Mouse (Mus musculus): ENCODE measurements around the gene Gsta4. TPM values are rescaled to one million over a fixed set of nuclear protein-coding genes. Genes with fewer than 3 reads are reported as not detected.
A peak's percentile ranks its signal among the peaks of the same experiment; 100 is the strongest.
"Not testable (repeated sequence)": the region's sequence is repeated elsewhere in the genome, so short reads cannot be mapped to it uniquely, and the experiment has no call there.

Gsta4 gene
- 10 to 100 TPM; 21.5 to 21.6 TPM for total RNA-seq (2021)

DNA sequence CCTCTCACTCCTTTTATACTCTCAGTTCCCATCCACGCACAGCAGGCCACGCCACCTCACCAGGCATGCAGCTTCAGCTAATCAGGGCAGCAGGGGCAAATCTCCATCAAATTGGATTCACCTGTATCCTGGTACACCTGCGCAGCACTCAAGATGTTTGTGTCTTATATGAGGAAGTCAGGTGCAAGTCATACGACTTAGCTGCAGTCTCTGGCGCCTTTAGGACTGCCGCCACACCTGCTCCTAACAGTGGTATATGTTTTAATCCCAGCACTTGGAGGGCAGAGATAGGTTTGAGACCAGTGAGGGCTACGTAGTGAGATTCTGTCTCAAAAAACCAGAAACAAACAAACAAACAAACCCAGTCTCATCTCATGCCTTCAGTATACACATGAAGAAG, at the start of gene Gsta4:
Gsta4 (plus strand) TSS at position 301 of the 400 bp plus-strand sequence.
- DNase-seq (ENCODE audit: extremely low spot score in 1 of 2, low spot score in 2 of 2); intact Hi-C loops (cut with DNase I): not testable (repeated sequence)

DNA sequence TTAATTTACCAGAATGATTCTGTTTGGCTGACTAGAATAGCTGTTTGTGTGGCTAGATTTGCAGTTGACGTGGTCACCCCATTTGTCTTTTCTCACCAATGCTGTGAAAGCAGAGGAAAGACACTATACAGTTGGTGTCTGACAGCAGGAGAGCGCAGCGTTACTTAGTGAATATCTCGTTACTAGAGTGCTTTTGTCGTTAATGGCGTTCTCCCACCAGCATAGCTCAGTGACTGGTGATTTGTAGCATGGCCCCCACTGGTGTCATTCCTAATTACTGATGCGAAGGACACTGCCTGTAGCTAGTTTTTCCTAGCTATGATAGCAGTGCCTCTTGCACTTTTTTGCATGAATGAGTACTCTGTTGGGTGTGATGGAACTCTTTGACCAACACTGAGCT, 46.9 kb upstream of the Gsta4 start:
- DNase-seq (ENCODE audit: extremely low spot score in 1 of 2, low spot score in 2 of 2), result no peak
- intact Hi-C loops (cut with DNase I), result no loop called here

DNA sequence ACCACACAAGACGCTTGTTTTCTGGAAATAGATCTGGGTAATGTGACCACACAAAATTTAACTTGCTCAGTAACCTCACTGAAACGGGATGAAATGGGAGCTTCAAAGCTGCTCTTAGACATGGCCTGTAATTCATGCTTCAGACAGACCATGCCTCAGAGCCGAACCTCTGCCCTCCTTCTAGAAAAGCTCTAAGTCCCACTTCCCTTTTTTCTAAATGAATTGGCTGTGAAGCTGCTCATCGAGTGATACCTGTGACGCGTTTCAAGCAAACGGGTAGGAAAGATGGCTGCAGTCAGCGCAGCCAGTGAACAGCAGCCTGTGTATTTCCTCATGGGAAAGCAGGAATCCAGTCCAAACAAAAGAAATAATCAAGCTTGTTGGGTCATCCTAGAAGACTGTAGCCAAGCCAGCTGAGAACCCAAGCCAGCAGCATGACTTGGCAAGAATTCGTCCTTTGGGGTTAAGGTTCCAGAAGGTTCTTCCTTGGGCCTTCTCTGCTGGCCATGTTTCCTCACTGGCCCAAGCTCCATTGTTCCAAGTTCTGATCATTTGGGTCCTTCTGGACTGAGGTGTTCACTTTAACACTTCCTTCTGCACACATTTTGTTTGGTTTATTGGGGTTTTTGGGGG, 44.4 kb upstream of the Gsta4 start:
- intact Hi-C loops (cut with DNase I), result no loop called here
- DNase-seq (ENCODE audit: extremely low spot score in 1 of 2, low spot score in 2 of 2), result no peak

DNA sequence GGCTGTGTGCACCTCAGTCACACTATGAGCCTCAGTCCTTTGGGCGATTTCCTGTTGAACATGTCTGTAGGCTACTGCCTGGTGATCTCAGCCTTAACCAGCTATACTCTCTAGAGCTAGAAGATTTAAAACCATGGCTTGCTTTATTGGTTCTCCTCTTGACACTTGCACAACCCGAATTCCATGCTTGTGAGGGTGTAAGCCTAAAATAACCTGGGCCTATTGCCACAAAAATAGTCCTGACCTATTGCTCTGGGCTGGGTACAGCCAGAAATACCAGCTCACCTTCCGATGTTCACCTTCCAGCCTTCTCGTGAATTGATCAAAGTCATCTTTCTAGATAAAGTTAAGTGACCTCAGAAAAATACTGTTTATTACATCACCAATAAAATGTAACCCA, 43.1 kb upstream of the Gsta4 start:
- no peak for DNase-seq (ENCODE audit: extremely low spot score in 1 of 2, low spot score in 2 of 2)
- intact Hi-C loops (cut with DNase I), result no loop called here

DNA sequence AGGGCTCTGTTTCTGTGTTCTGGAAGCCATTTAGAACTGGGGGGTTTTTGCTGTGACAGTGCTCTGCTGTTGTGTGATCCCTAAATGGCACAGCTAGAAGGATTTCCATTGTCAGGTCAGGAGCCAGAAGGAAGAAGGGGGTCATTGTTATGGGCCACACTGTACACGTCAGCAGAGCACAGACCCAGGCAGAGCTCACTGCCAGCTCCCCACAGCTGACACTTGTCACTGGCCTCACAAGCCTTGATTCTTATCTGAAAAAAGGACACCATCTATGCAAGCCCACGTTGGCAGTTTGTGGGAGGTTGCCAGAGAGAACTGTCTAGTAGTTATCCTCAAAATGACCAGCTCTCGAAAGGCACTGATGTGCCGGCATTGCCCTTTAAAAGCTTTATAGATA, 36.5 kb upstream of the Gsta4 start:
- peak in 1 of 2 experiments; percentile 28 for DNase-seq (ENCODE audit: extremely low spot score in 1 of 2, low spot score in 2 of 2)
- intact Hi-C loops (cut with DNase I), result loop anchor here (5.0 kb wide), 1 partner anchor 34 kb away; no protein-coding TSS in a partner anchor

DNA sequence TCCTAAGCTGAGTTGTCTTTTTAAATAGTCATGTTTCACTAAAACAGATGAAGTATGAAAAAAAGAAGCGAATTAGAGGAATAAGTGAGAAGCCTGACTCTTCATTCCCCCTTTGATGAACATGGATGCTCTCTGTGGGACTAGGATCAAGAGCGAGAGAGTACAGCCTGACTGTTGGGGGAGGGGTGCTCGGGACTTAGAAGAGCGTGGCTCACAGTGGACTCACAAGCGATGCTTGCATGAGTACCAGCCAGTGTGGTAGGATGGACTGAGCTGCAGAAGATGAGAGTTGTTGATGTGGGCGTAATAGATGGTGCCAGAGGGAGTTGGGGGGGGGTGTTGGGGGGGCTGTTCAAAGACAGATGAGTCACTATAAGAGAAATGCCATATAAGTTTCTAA, 35.9 kb upstream of the Gsta4 start:
- DNase-seq (ENCODE audit: extremely low spot score in 1 of 2, low spot score in 2 of 2), result peak in 1 of 2 experiments; percentile 38
- intact Hi-C loops (cut with DNase I), result loop anchor here (5.0 kb wide), 1 partner anchor 34 kb away; no protein-coding TSS in a partner anchor

DNA sequence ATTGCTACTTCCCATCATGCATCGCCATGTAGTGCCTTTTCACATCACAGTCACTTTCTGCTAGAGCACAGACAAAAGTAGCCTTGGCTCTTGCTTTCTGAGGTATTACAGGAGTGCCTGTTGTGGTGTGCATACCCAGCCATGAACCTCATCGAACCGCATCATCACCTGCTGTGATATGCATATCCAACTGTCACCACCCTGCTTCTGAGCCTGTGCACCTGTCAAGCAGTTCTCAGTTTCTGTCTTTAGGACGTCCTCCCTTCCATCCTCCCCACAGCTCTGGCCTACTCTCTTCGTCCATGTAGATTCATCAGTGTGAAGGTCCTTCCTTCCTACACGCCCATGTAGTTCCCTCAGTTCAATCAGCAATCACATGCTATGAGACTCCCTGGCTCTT, 34.4 kb upstream of the Gsta4 start:
- DNase-seq (ENCODE audit: extremely low spot score in 1 of 2, low spot score in 2 of 2), result no peak
- intact Hi-C loops (cut with DNase I), result loop anchor here (5.0 kb wide), 1 partner anchor 36 kb away; no protein-coding TSS in a partner anchor

DNA sequence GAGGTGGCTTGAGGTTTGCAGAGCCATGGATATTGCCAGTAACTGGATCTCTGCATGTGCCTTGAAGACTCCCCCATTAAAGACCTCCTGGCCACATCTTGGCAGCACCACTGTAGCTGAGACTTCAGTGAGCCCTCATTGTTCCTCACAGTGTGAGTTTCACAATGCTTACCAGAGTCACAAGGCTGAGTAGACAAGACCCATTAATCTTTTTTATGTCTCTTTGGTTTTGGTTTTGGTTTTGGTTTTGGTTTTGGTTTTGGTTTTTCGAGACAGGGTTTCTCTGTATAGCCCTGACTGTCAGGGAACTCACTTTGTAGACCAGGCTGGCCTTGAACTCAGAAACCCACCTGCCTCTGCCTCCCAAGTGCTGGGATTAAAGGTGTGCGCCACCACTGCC, 32.8 kb upstream of the Gsta4 start:
- DNase-seq (ENCODE audit: extremely low spot score in 1 of 2, low spot score in 2 of 2), result not testable (repeated sequence)
- intact Hi-C loops (cut with DNase I), result loop anchor here (5.0 kb wide), 1 partner anchor 37 kb away; no protein-coding TSS in a partner anchor

DNA sequence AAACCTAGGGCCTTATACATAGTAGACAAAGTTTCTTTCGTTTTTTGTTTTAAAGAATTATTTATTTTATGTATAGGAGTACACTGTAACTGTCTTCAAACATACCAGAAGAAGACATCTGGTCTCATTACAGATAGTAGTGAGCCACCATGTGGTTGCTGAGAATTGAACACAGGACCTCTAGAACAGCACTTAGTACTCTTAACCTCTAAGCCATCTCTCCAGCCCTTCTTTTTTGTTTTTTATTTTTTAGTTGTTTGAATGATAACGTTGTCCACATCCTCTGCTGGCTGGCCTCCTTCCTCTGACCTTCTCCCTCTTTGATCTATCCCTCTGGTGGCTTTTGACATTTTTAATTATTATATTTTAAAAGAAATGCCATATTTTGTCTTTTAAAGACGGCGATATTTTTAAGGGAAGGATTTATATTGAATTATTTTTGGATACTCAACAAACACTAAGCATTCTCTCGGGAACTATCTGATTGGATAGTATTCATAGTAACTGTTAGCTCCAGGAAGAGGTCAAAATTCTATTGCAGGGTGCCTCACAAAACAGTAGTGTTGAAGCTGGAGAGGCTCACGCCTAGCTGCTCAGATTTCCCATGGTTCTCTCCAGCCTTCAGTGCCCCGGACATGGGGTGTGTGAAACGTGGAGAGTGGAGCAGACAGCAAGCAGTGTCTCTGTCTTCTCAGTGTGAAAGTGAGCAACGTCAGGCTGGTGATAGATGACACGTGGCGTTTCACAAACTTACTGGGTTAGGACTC, 28.2 kb upstream of the Gsta4 start:
- intact Hi-C loops (cut with DNase I), result no loop called here
- no peak for DNase-seq (ENCODE audit: extremely low spot score in 1 of 2, low spot score in 2 of 2)

DNA sequence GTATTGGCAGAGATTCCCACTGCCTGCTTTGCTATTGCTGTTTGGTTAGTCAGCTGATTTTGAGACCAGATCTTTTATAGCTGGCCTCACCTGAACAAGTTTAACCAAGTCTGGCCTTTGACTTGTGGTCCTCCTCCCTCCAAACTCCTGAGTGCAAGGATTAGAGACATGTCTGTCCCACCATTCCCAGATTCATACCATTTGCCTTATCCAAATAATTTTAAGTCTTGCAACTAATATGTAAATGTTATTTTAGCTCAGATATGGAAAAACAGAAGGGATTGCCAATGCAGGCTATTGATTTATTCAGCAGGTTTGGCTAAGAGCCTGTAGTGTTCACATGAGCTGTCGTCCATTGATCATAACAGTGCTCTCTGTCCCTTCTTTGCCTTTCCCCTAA, 25.4 kb upstream of the Gsta4 start:
- intact Hi-C loops (cut with DNase I), result no loop called here
- no peak for DNase-seq (ENCODE audit: extremely low spot score in 1 of 2, low spot score in 2 of 2)

DNA sequence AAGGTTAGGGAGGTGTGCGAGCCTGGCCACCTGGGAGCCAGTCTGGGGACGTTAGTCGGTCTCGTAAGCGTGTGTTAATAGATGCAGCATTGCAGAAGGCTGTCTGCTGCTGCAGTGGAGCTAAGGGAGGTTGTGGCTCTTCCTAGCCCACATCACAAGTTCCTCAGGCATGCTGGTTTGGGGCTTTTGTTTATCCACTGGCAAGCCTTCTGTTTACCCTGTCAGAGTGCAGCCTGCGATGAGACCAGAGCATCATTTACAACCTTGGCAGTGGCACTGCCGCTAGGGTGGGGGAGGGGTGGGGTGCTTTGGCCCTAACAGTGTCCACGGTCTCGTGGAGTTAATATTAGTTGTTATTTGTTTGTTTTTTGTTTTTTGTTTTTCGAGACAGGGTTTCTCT, 19.3 kb upstream of the Gsta4 start:
- DNase-seq (ENCODE audit: extremely low spot score in 1 of 2, low spot score in 2 of 2), result no peak
- intact Hi-C loops (cut with DNase I), result no loop called here

DNA sequence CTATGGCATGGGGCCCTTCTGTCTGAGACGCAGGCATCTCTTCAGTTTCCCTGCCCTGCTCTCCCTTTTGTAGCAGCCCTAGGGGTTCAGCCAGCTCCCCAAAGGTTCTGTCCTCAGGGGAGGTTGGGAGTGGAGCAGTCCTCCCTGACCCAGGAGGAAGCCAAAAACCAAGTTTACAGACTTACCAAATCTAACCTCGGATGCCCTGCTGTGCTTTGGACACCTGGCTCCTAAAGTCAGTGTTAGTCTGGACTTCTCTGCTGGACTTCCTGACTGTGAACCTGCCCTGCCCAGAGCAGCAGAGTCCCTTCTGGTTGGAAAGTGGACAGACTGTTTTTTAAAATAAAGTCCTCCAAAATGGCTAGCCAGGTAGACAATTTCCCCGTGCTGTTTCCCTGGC, 17.8 kb upstream of the Gsta4 start:
- no peak for DNase-seq (ENCODE audit: extremely low spot score in 1 of 2, low spot score in 2 of 2)
- intact Hi-C loops (cut with DNase I), result no loop called here

DNA sequence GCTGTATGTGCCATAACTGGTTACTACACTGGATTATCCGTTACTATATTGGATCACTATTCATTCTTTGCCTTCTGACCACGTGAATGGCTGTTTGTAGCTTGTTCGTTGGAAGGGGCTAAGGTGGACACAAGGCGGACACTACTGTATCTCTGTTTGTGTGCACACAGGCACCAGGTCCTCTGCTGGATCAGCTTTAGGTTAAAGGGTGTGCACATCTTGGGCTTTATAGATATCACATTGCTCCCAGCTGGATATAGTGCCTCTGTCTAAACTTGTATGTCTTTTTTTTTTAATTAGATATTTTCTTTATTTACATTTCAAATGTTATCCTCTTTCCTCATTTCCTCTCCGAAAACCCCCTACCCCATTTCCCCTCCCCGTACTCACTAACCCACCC, 17.1 kb upstream of the Gsta4 start:
- intact Hi-C loops (cut with DNase I), result no loop called here

DNA sequence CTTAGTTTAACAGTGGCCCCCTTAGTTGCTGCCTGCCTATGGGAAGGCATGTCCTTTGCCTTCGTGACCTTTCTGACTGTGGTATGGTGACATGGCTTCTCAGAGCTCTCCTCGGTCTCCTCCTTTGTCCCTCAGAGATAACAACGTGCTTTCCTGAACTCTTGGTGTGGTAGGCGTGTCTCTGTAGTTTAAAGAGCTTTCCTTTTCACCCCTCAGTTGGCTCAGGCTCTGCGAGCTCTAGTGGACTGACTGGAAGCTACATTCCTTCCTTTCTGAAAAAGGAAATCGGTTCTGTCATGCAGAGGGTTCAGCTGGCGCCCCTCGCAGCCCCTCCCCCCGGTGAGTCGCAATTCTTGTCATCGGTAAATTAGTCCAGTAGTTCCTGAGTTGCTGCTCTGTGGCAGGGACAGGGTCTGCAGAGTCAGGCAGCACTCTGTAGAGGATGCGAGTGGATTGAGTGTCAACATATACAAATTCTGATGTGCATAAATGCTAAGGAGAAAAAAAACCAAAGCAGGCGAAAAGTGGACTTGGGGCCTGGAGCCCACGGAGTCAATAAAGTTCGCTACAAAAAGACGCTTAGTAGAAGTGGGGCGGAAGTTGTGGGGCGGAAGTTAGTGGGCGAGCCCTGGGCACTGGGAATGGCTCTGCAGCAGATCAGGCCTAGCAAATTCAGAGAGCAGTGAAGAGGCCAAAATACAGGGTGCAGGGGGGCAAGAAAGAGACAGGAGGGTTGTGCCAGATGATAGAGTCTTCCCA, 15.7 kb upstream of the Gsta4 start:
- intact Hi-C loops (cut with DNase I), result no loop called here
- DNase-seq (ENCODE audit: extremely low spot score in 1 of 2, low spot score in 2 of 2), result no peak

More for the DNA sequence above, 17.1 kb upstream of the Gsta4 start:
- DNase-seq (ENCODE audit: extremely low spot score in 1 of 2, low spot score in 2 of 2), result no peak

DNA sequence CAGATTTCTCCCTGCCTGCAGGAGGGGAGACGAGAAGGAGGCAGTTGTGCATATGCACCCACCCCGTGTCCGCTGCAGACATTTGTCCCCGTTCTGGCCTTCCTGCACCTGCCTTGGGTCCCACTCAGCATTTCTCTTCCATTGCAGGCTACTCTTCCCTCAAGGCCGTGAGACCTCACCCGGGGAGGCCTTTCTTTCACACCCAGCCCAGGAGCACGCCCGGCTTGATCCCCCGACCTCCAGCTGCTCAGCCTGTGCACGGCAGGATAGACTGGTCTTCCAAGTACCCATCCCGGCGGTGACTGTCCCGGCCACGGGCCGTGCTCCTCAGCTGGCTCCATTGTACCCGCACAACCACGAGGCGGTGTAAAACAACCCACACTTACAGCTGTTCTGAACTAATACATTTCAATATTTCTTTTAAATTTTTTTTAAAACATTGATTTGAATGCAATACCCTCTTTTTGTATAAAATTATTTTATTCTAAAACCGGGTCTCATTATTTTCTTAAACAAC, 15.1 kb upstream of the Gsta4 start:
- peak in 1 of 2 experiments; percentile 32 for DNase-seq (ENCODE audit: extremely low spot score in 1 of 2, low spot score in 2 of 2)
- intact Hi-C loops (cut with DNase I), result no loop called here

DNA sequence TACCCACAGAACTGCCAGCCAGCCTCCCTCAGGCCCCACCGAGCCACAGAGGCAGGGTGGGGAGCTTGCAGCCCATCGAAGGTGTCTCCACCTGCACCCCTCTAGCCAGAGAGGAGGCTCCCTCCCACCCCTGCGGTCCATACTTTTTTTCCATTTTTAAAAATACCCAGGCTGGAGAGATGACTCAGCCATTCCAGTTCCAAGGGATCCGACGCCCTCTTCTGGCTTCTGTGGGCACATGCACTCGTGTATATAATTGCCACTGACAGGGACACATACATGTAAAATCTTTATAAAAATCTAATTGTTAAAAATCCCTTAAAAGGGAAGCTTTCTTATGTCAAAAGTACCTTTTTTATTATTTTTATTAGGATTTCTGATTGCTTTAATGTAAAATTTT, 13.7 kb upstream of the Gsta4 start:
- no peak for DNase-seq (ENCODE audit: extremely low spot score in 1 of 2, low spot score in 2 of 2)
- intact Hi-C loops (cut with DNase I), result loop anchor here (2.0 kb wide), 1 partner anchor 56 kb away; no protein-coding TSS in a partner anchor

DNA sequence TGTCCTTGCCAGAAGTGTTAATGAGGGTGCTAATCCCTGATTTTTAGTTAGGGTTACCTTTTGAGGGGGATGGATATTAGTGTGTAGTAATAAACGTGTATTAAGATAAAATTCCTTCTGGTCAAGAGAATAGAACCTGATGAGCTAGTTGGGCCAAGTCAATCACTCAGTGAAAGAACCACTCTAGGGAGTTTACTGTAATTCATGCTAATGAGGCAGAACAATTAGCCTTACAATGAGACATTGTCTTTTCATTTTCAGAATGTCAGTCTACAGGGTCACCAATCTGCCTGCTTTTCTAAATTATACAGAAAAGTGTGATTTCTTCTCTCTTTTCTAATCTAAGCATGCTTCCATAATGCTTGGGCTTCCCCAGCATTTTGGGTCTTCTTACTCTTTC, 8.6 kb upstream of the Gsta4 start:
- no peak for DNase-seq (ENCODE audit: extremely low spot score in 1 of 2, low spot score in 2 of 2)
- intact Hi-C loops (cut with DNase I), result no loop called here

DNA sequence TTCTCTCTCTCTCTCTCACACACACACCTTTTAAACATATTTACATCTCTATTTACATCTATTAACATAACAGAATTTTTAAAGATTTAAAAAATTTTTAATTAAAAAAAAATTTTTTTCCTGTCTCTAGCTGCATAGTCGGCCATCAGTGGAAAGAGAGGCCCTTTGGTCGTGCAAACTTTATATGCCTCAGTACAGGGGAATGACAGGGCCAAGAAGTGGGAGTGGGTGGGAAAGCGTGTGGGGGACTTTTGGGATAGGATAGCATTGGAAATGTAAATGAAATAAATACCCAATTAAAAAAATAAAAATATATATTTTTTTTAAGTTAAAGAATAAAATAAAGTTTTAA, 7.7 kb upstream of the Gsta4 start:
- intact Hi-C loops (cut with DNase I); DNase-seq (ENCODE audit: extremely low spot score in 1 of 2, low spot score in 2 of 2): not testable (repeated sequence)

Measured in left cerebral cortex, postnatal 10 days (tissue).